In the genomic region with DNA sequence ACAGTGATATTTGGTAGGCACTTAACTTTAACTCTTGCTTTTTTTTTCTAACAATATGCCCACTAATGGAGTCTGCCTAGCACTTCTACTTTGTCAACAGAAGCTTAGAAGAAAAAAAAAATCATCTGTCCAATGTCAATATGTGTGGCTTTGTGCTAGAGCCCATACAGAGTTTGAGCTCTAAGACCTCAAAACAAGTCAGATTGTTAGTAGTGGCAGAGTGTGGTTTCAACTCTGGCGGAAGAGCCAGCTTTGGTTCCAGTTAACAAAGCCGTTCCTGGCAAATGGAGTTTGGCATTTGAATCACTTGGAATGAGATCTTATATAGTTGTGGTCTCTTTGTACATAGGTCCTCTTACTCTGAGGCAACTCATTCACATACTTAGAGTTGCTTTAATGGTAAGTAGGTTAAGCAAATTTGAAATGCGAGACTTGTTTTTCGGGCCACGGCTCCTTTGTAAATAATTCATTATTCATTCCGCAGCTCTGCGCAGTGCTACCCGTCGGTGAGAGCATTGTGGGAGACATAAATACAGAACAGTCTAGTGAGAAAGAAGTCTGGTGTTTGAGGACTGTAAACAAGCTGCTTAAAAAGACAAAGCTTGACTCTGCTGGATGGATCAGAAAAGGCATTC, we compare ENCODE assay signal across 10 mouse cellular contexts.
DNase-seq lines count a peak whose midpoint lies in the region; ATAC-seq and TF ChIP-seq lines count a peak whose summit lies in the region.
"Had no signal": no experiment of that assay in that cellular context is flagged by ENCODE, and none has a peak within 500 bp of the region (broad histone marks: within the 10 kb centered on the region; RNA-seq: fewer than 3 reads in every experiment).

No protein-coding gene starts in this region.

- no peak overlapping the region for H3K4me3 ChIP-seq in left cerebral cortex, adult 2 months
- no peak overlapping the region for H3K4me3 ChIP-seq in embryonic facial prominence, embryonic 12.5 days
- H3K4me3 ChIP-seq in neural tube, embryonic 15.5 days (replicated peaks), result no peak overlapping the region
- no peak overlapping the region for H3K4me3 ChIP-seq in limb, embryonic 10.5 days
- H3K4me3 ChIP-seq in intestine, postnatal 0 days (ENCODE audit: low read depth, low read length), result no peak overlapping the region

- DNase-seq in left cerebral cortex, adult 2 months (ENCODE audit: extremely low spot score in 1 of 2, low spot score in 2 of 2), result no peak
- DNase-seq in left cerebral cortex, postnatal 10 days (ENCODE audit: extremely low spot score in 1 of 2, low spot score in 2 of 2), result no peak
- DNase-seq in gonadal fat pad, adult 2 months (ENCODE audit: low read depth), result peak; percentile 36
- no peak for DNase-seq in limb, embryonic 10.5 days (ENCODE audit: low spot score)
- DNase-seq in heart, postnatal 36 days, result no peak
- DNase-seq: embryo, embryonic 11 days; layer of hippocampus, adult 9-11 months had no signal

- no peak for TF ChIP-seq CTCF in left cerebral cortex, adult 2 months (IDR thresholded peaks at IDR 0.05)
- TF ChIP-seq CTCF in intestine, postnatal 0 days (IDR thresholded peaks at IDR 0.05; ENCODE audit: low read depth), result no peak

- 0 out of 2 replicates have a peak, but pooled peaks have one; percentile 15 for ATAC-seq in embryonic facial prominence, embryonic 12.5 days (ENCODE audit: insufficient number of reproducible peaks, insufficient read depth, low FRiP score, low TSS enrichment)
- peak; percentile 21; the same call in 1 of the 2 replicates for ATAC-seq in neural tube, embryonic 15.5 days (ENCODE audit: low FRiP score)
- no peak for ATAC-seq in intestine, postnatal 0 days

- intact Hi-C loops in left cerebral cortex, adult 2 months (cut with DNase I), result no loop called here
- intact Hi-C loops in left cerebral cortex, postnatal 10 days (cut with DNase I), result no loop called here
- intact Hi-C loops in heart, postnatal 36 days (cut with DNase I), result no loop called here

- no peaks in the 10 kb centered on the region; the same call in 1 of the 2 replicates for H3K4me1 ChIP-seq in embryonic facial prominence, embryonic 12.5 days
- peaks cover 9% of the 10 kb centered on the region; the same call in 1 of the 2 replicates for H3K4me1 ChIP-seq in neural tube, embryonic 15.5 days
- H3K4me1 ChIP-seq in limb, embryonic 10.5 days, result peaks cover 4% of the 10 kb centered on the region
- no peaks in the 10 kb centered on the region for H3K4me1 ChIP-seq in intestine, postnatal 0 days (replicated peaks; ENCODE audit: control insufficient read depth, insufficient read depth, low read length)

- H3K36me3 ChIP-seq in embryonic facial prominence, embryonic 12.5 days, result no peaks in the 10 kb centered on the region
- H3K36me3 ChIP-seq in neural tube, embryonic 15.5 days, result no peaks in the 10 kb centered on the region
- H3K36me3 ChIP-seq in limb, embryonic 10.5 days, result no peaks in the 10 kb centered on the region
- H3K36me3 ChIP-seq in intestine, postnatal 0 days (ENCODE audit: control insufficient read depth, insufficient read depth), result no peaks in the 10 kb centered on the region

- H3K9me3 ChIP-seq in embryonic facial prominence, embryonic 12.5 days, result no peaks in the 10 kb centered on the region
- no peaks in the 10 kb centered on the region for H3K9me3 ChIP-seq in neural tube, embryonic 15.5 days (replicated peaks)
- H3K9me3 ChIP-seq in limb, embryonic 10.5 days (replicated peaks), result no peaks in the 10 kb centered on the region
- no peaks in the 10 kb centered on the region for H3K9me3 ChIP-seq in intestine, postnatal 0 days (ENCODE audit: control insufficient read depth)

- H3K4me2 ChIP-seq in embryonic facial prominence, embryonic 12.5 days (replicated peaks), result no peak overlapping the region
- H3K4me2 ChIP-seq in neural tube, embryonic 15.5 days, result no peak overlapping the region
- H3K4me2 ChIP-seq in intestine, postnatal 0 days (replicated peaks; ENCODE audit: low read depth), result no peak overlapping the region

- H3K27ac ChIP-seq in left cerebral cortex, adult 2 months, result peak overlapping the region; percentile 53
- no peak overlapping the region for H3K27ac ChIP-seq in embryonic facial prominence, embryonic 12.5 days
- H3K27ac ChIP-seq in neural tube, embryonic 15.5 days (replicated peaks), result no peak overlapping the region
- no peak overlapping the region for H3K27ac ChIP-seq in limb, embryonic 10.5 days
- no peak overlapping the region for H3K27ac ChIP-seq in intestine, postnatal 0 days (ENCODE audit: low read depth, low read length)

- no peak overlapping the region for H3K9ac ChIP-seq in embryonic facial prominence, embryonic 12.5 days
- H3K9ac ChIP-seq in neural tube, embryonic 15.5 days (replicated peaks), result no peak overlapping the region
- no peak overlapping the region for H3K9ac ChIP-seq in intestine, postnatal 0 days (ENCODE audit: low read depth, low read length)

- 63% methylated on average over 9 of the region's 9 CpGs for WGBS in embryonic facial prominence, embryonic 12.5 days
- 27% methylated on average over 9 of the region's 9 CpGs for WGBS in neural tube, embryonic 15.5 days
- WGBS in limb, embryonic 10.5 days, result 90% methylated on average over 9 of the region's 9 CpGs
- 53% methylated on average over 9 of the region's 9 CpGs for WGBS in intestine, postnatal 0 days

- H3K27me3 ChIP-seq in embryonic facial prominence, embryonic 12.5 days, result no peaks in the 10 kb centered on the region
- H3K27me3 ChIP-seq in neural tube, embryonic 15.5 days (replicated peaks), result no peaks in the 10 kb centered on the region
- no peaks in the 10 kb centered on the region for H3K27me3 ChIP-seq in limb, embryonic 10.5 days (ENCODE audit: low read depth, poor library complexity, severe bottlenecking)
- H3K27me3 ChIP-seq in intestine, postnatal 0 days (replicated peaks; ENCODE audit: control insufficient read depth, insufficient read depth, low read length), result no peaks in the 10 kb centered on the region
